In genomic region chr11:35985841-35986393, GRCm38 (mm10) we compare ENCODE assay signal across 8 mouse cellular contexts. TPM values are rescaled to one million over a fixed set of nuclear protein-coding genes. Genes with fewer than 3 reads are reported as not detected.
DNase-seq lines count a peak whose midpoint lies in the region; ATAC-seq lines count a peak whose summit lies in the region.

No protein-coding gene starts in this region.

- H3K9ac ChIP-seq in limb, embryonic 15.5 days: no peak overlapping the region

- no peaks in the 10 kb centered on the region for H3K9me3 ChIP-seq in limb, embryonic 15.5 days

- peaks cover 18% of the 10 kb centered on the region for H3K27me3 ChIP-seq in limb, embryonic 15.5 days

- H3K4me1 ChIP-seq in limb, embryonic 15.5 days: peaks cover 9% of the 10 kb centered on the region; the same call in 1 of the 2 replicates

- peak overlapping the region; percentile 23 for H3K4me3 ChIP-seq in limb, embryonic 15.5 days

- WGBS in limb, embryonic 15.5 days: under 1% methylated on average over 19 of the region's 19 CpGs

- H3K27ac ChIP-seq in limb, embryonic 15.5 days: no peak overlapping the region

- ATAC-seq in limb, embryonic 15.5 days (ENCODE audit: insufficient number of reproducible peaks, low FRiP score, low TSS enrichment, low read depth): 0 out of 2 replicates have a peak, but pooled peaks have one; percentile 33

- peak; percentile 11 to 19 for DNase-seq in heart, adult 18-20 months
- DNase-seq in heart, postnatal 36 days: no peak
- peak; percentile 48 for DNase-seq in cerebellum, adult 8-10 months
- DNase-seq in frontal cortex, postnatal 36 days (ENCODE audit: low spot score in 2 of 2): peak; percentile 89 to 91
- DNase-seq in kidney, postnatal 10 days: peak; percentile 58
- DNase-seq in neural tube, embryonic 10.5 days (ENCODE audit: extremely low spot score, low spot score): peak; percentile 47
- DNase-seq in spleen, postnatal 14 days (ENCODE audit: low spot score in 2 of 2): no peak

- H3K36me3 ChIP-seq in limb, embryonic 15.5 days: no peaks in the 10 kb centered on the region

- H3K4me2 ChIP-seq in limb, embryonic 15.5 days: peak overlapping the region; percentile 49

- intact Hi-C loops in heart, postnatal 36 days (cut with DNase I): no loop called here

RNA-seq across cellular contexts. Expression of gene Wwc1, which starts 5.6 kb away (rescaled TPM):
- total RNA-seq in heart, adult 18-20 months (2021): 1 to 10 TPM; 1.4 to 2.0 TPM
- total RNA-seq in heart, postnatal 36 days (2021): 1 to 10 TPM; 1.0 to 2.6 TPM
- polyA plus RNA-seq in limb, embryonic 15.5 days (2015; fragmentation: Nextera tagmentation; extraction: Ambion mirVana): 6.0 TPM in 2 replicates

Comparison
In these comparisons a context has a peak if more than half of its experiments do, and no peak if none do; other contexts are left out.
1. DNase-seq: peak in heart, adult 18-20 months (2 of 2), cerebellum, adult 8-10 months (single experiment), frontal cortex, postnatal 36 days (2 of 2), kidney, postnatal 10 days (single experiment) and neural tube, embryonic 10.5 days (single experiment); none in heart, postnatal 36 days (0 of 2) and spleen, postnatal 14 days (0 of 2).